In the genomic region with DNA sequence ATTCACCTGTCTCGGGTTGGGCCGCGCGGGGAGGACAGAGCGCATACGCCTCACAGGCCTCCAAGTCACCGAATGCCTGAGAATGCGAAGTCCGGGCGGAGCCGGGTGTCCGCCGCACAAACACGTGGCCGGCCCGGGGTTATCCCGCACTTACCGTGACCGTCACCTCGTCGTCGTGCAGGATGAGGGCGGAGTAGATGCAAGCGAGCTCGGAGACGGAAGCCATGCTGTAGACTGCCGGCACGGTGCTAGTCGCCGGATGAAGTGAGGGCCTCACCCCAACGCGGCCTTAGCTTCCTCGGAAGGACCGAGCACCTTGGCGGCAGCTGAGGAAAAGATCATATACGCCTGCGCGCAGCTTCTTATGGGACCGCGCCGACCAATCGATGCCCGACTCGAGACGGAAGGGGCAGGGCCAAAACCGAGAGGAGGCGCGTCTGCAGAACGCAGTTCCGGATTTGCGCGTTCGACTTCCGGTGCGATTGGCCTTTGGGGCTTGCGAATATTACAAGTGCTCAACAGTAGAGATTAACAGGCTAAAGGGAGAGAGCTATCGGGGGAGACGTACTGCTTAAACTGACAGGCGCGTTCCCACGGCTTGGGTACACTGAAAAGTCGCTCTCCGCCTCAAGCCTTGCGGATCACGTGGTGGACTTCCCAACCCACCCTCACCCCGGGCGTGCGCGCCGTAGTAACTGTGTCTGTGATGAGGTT, we compare ENCODE assay signal across 8 mouse cellular contexts. TPM values are rescaled to one million over a fixed set of nuclear protein-coding genes. Genes with fewer than 3 reads are reported as not detected.
DNase-seq lines count a peak whose midpoint lies in the region; ATAC-seq and TF ChIP-seq lines count a peak whose summit lies in the region.

A gene (minus strand): TSS at position 340 of the 714 bp plus-strand sequence.

- peak; percentile 96 for DNase-seq in MN1 (ENCODE audit: low spot score)
- DNase-seq in cerebellum, adult 9-10 months = peak; percentile 96
- peak; percentile 96 for DNase-seq in hindbrain, embryonic 10.5 days (ENCODE audit: low spot score)
- peak; percentile 97 for DNase-seq in layer of hippocampus, adult 9-11 months
- peak; percentile 99 for DNase-seq in lung, postnatal 0 days (ENCODE audit: low spot score)
- DNase-seq in ovary, postnatal 14 days (ENCODE audit: low spot score) = peak; percentile 92
- DNase-seq in thymus, postnatal 14 days = peak; percentile 97

- under 1% methylated on average over 70 of the region's 70 CpGs for WGBS in hindbrain, embryonic 10.5 days
- whole genome bisulfite sequencing in lung, postnatal 0 days = under 1% methylated on average over 65 of the region's 70 CpGs

- no peaks in the 10 kb centered on the region for H3K27me3 ChIP-seq in hindbrain, embryonic 10.5 days (ENCODE audit: insufficient read depth, poor library complexity, severe bottlenecking)
- no peaks in the 10 kb centered on the region for H3K27me3 ChIP-seq in lung, postnatal 0 days (replicated peaks; ENCODE audit: insufficient read depth, low read length)

- H3K4me1 ChIP-seq in hindbrain, embryonic 10.5 days (replicated peaks) = peaks cover 28% of the 10 kb centered on the region
- H3K4me1 ChIP-seq in lung, postnatal 0 days (ENCODE audit: insufficient read depth, low read depth, low read length) = no peaks in the 10 kb centered on the region

- H3K4me2 ChIP-seq in lung, postnatal 0 days (replicated peaks; ENCODE audit: low read depth, low read length) = peak within 1 kb of the TSS; percentile 69

- TF ChIP-seq CTCF in lung, postnatal 0 days (IDR thresholded peaks at IDR 0.05) = no peak; the same call in 1 of the 2 replicates

- peak within 1 kb of the TSS; percentile 74 for H3K4me3 ChIP-seq in hindbrain, embryonic 10.5 days
- peak within 1 kb of the TSS; percentile 55 for H3K4me3 ChIP-seq in lung, postnatal 0 days (ENCODE audit: low read depth, low read length)

- peaks cover 66% of the 10 kb centered on the region for H3K36me3 ChIP-seq in hindbrain, embryonic 10.5 days
- peaks cover 10% of the 10 kb centered on the region; the same call in 1 of the 2 replicates for H3K36me3 ChIP-seq in lung, postnatal 0 days (ENCODE audit: insufficient read depth, low read length)

- H3K9ac ChIP-seq in lung, postnatal 0 days (replicated peaks; ENCODE audit: low read depth) = peak within 1 kb of the TSS; percentile 65

- TF ChIP-seq EP300 in lung, postnatal 0 days (IDR thresholded peaks at IDR 0.05) = no peak; the same call in 1 of the 2 replicates

- ATAC-seq in frontal cortex, adult (ENCODE audit: low TSS enrichment) = peak; percentile 99
- ATAC-seq in lung, postnatal 0 days = peak; percentile 99

- H3K9me3 ChIP-seq in hindbrain, embryonic 10.5 days = no peaks in the 10 kb centered on the region
- no peaks in the 10 kb centered on the region for H3K9me3 ChIP-seq in lung, postnatal 0 days (ENCODE audit: low read length)

- H3K27ac ChIP-seq in hindbrain, embryonic 10.5 days = peak within 1 kb of the TSS; percentile 92
- H3K27ac ChIP-seq in lung, postnatal 0 days (ENCODE audit: low read length) = peak within 1 kb of the TSS; percentile 92

RNA-seq across cellular contexts. Expression of the gene that starts here (rescaled TPM):
- polyA plus RNA-seq in hindbrain, embryonic 10.5 days (2016; fragmentation: Nextera tagmentation; extraction: Ambion mirVana) = 1,078 and 1,182 TPM in 2 replicates
- 997 and 1,182 TPM in 2 replicates for polyA plus RNA-seq in lung, postnatal 0 days (2015; fragmentation: Nextera tagmentation; extraction: Ambion mirVana)

Comparison
In these comparisons a context has a peak if more than half of its experiments do, and no peak if none do; other contexts are left out.
1. Peak in every context shown above with its lines: DNase-seq, ATAC-seq, H3K4me3 ChIP-seq and H3K27ac ChIP-seq.